Mouse (Mus musculus) cerebellum, postnatal 4 days (tissue): ENCODE data around the gene Gm49358.

Experiments used
- DNase-seq, 2 experiments: peaks; one replicate each; pipeline ENCODE4 v3.0.0; 2022; ENCODE audit warnings: low spot score in 2 of 2, mixed read lengths in 1 of 2

Gm49358 gene

GRCm38 (mm10) chr10:86778398-86779116 lies 14.8 kb downstream of the Gm49358 start, which contains the start of gene Nt5dc3:
Nt5dc3 (plus strand) TSS chr10:86779005.
- peak; percentile 81 to 93 for DNase-seq

GRCm38 (mm10) chr10:86779117-86779755 lies 15.5 kb downstream of the Gm49358 start:
- DNase-seq, result peak in 1 of 2 experiments; percentile 32

GRCm38 (mm10) chr10:86779816-86780500 lies 16.2 kb downstream of the Gm49358 start:
- DNase-seq, result no peak

- DNase-seq, result no peak
Measured at GRCm38 (mm10) chr10:86781641-86782040, 17.9 kb downstream of the Gm49358 start.

GRCm38 (mm10) chr10:86782656-86783055 lies 18.9 kb downstream of the Gm49358 start:
- no peak for DNase-seq

- DNase-seq, result no peak
Measured at GRCm38 (mm10) chr10:86783561-86783960, 19.8 kb downstream of the Gm49358 start.

- DNase-seq, result no peak
Measured at GRCm38 (mm10) chr10:86784126-86784675, 20.4 kb downstream of the Gm49358 start.

- DNase-seq, result no peak
Measured at GRCm38 (mm10) chr10:86785396-86785795, 21.6 kb downstream of the Gm49358 start.

GRCm38 (mm10) chr10:86786083-86786482 lies 22.3 kb downstream of the Gm49358 start:
- no peak for DNase-seq

GRCm38 (mm10) chr10:86788193-86788592 lies 24.4 kb downstream of the Gm49358 start:
- no peak for DNase-seq

- no peak for DNase-seq
Measured at GRCm38 (mm10) chr10:86789146-86789672, 25.4 kb downstream of the Gm49358 start.

GRCm38 (mm10) chr10:86791507-86792184 lies 27.9 kb downstream of the Gm49358 start:
- DNase-seq, result no peak

GRCm38 (mm10) chr10:86793509-86793951 lies 29.8 kb downstream of the Gm49358 start:
- no peak for DNase-seq

GRCm38 (mm10) chr10:86794196-86794595 lies 30.4 kb downstream of the Gm49358 start:
- no peak for DNase-seq

- no peak for DNase-seq
Measured at GRCm38 (mm10) chr10:86794794-86795535, 31.2 kb downstream of the Gm49358 start.

GRCm38 (mm10) chr10:86796073-86796741 lies 32.4 kb downstream of the Gm49358 start:
- DNase-seq, result no peak

- no peak for DNase-seq
Measured at GRCm38 (mm10) chr10:86807362-86807761, 43.6 kb downstream of the Gm49358 start.

GRCm38 (mm10) chr10:86808013-86808758 lies 44.4 kb downstream of the Gm49358 start:
- DNase-seq, result no peak

- no peak for DNase-seq
Measured at GRCm38 (mm10) chr10:86810000-86810399, 46.2 kb downstream of the Gm49358 start.
